Mouse (Mus musculus): Measurements from ENCODE around the gene Slc16a3. TPM values are rescaled to one million over a fixed set of nuclear protein-coding genes. Genes with fewer than 3 reads are reported as not detected.
A peak's percentile ranks its signal among the peaks of the same experiment; 100 is the strongest.

Gene Slc16a3
- polyA plus RNA-seq, 1 experiment from 2014 or later, result 9.0 TPM

DNA sequence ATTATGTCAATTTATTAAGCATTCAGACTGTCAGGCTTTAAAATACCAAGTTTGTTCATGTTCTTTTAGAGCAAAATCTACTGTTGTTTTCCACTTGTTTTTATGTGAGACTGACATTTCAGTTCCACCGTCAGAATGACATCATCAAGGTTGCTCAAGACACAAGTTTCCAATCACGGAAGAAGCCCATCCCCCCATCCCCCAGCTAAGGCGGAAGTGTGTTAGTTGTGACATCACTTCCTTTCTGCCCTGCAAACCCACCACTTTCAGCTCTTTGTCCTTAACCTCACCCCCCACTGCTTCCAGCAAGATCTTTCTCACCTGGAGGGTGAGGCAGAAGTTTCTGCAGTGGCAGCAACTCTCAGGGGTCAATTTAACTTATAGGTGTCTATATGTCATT, 31.8 kb upstream of the Slc16a3 start:
- Histone ChIP-seq H3K9ac (ENCODE audit: low read depth, low read length) (no peak overlapping the region), H3K9me3 (replicated peaks; ENCODE audit: control insufficient read depth, low read length, poor library complexity, severe bottlenecking) (no peaks in the 10 kb centered on the region), H3K4me1 (ENCODE audit: control insufficient read depth, insufficient read depth, low read length) (no peaks in the 10 kb centered on the region), H3K27ac (ENCODE audit: low read length) (no peak overlapping the region), H3K27me3 (ENCODE audit: control insufficient read depth, insufficient read depth, low read depth, low read length) (no peaks in the 10 kb centered on the region), H3K4me2 (ENCODE audit: low read length) (no peak overlapping the region), H3K4me3 (ENCODE audit: low read depth, low read length) (no peak overlapping the region), H3K36me3 (ENCODE audit: control insufficient read depth, insufficient read depth, low read length) (peaks cover 22% of the 10 kb centered on the region)
- no peak for ATAC-seq
- WGBS, result 83% methylated on average over 3 of the region's 3 CpGs

DNA sequence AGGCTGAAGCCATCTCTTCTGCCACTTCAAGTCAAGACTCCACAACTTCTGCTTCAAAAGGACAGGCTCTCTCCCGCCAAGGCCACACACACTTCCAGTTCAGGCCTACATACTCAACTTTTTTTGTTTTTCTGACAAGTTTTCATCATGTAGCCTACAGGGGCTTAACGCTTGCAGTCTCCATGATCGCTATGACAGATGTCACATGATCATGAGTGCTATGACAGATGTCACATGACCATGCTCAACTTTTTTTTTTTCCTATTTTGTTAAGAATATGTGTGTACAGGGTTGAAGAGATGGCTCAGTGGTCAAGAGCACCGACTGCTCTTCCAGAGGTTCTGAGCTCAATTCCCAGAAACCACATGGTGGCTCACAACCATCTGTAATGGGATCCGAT, 30.5 kb upstream of the Slc16a3 start:
- Histone ChIP-seq H3K9me3 (replicated peaks; ENCODE audit: control insufficient read depth, low read length, poor library complexity, severe bottlenecking) (no peaks in the 10 kb centered on the region), H3K4me2 (ENCODE audit: low read length) (no peak overlapping the region), H3K27me3 (ENCODE audit: control insufficient read depth, insufficient read depth, low read depth, low read length) (no peaks in the 10 kb centered on the region), H3K27ac (ENCODE audit: low read length) (no peak overlapping the region), H3K36me3 (ENCODE audit: control insufficient read depth, insufficient read depth, low read length) (peaks cover 25% of the 10 kb centered on the region), H3K4me1 (ENCODE audit: control insufficient read depth, insufficient read depth, low read length) (no peaks in the 10 kb centered on the region), H3K4me3 (ENCODE audit: low read depth, low read length) (no peak overlapping the region), H3K9ac (ENCODE audit: low read depth, low read length) (no peak overlapping the region)
- no peak for ATAC-seq
- 98% methylated on average over 5 of the region's 5 CpGs for WGBS

DNA sequence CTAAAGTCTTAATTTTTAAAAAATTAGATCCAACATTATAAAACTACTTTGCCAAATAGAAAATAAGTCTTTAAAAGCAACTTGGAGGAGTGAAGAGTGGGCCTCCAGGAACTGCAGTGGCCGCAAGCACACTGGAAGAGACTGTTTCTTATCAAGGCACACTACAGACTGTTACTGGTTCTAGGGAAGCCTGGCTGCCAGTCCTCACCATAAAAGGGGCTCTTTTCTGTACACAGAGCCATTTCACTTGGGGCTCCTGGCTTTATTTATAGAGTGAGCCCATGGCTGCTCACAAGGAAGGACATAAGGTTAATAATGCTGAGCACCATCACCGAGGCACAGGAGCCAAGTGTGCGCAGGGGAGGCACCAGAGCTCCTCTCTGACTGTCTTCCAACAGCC, 25.8 kb upstream of the Slc16a3 start:
- Histone ChIP-seq H3K4me3 (ENCODE audit: low read depth, low read length) (no peak overlapping the region), H3K9ac (ENCODE audit: low read depth, low read length) (no peak overlapping the region), H3K27ac (ENCODE audit: low read length) (no peak overlapping the region), H3K36me3 (ENCODE audit: control insufficient read depth, insufficient read depth, low read length) (peaks cover 18% of the 10 kb centered on the region), H3K27me3 (ENCODE audit: control insufficient read depth, insufficient read depth, low read depth, low read length) (no peaks in the 10 kb centered on the region), H3K9me3 (replicated peaks; ENCODE audit: control insufficient read depth, low read length, poor library complexity, severe bottlenecking) (no peaks in the 10 kb centered on the region), H3K4me1 (ENCODE audit: control insufficient read depth, insufficient read depth, low read length) (no peaks in the 10 kb centered on the region), H3K4me2 (ENCODE audit: low read length) (no peak overlapping the region)
- ATAC-seq, result no peak
- whole genome bisulfite sequencing, result 92% methylated on average over 3 of the region's 3 CpGs

DNA sequence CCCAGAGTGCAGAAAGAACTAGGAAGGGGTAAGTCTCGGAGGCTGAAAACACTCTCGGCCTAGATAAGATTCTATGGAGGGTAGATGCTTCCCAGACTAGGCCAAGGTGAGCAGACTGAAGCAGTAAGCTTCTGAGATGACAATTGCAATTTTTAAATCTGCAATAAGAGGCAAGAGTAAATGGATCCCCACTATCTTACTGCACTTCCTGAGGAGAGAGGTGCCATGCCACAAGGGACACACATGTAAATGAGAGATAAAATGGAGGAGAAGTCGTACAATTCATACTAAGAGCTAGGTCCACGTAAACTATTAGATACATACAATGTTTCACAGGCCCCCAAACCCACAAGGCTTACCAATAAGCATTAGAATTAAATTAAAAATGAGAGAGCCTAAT, 19.8 kb upstream of the Slc16a3 start:
- no peaks in the 10 kb centered on the region for H3K9me3 ChIP-seq (replicated peaks; ENCODE audit: control insufficient read depth, low read length, poor library complexity, severe bottlenecking)
- H3K4me2 ChIP-seq (ENCODE audit: low read length), result no peak overlapping the region
- H3K9ac ChIP-seq (ENCODE audit: low read depth, low read length), result no peak overlapping the region
- H3K27ac ChIP-seq (ENCODE audit: low read length), result no peak overlapping the region
- no peak overlapping the region for H3K4me3 ChIP-seq (ENCODE audit: low read depth, low read length)
- WGBS, result 98% methylated on average over 4 of the region's 4 CpGs
- ATAC-seq, result no peak
- no peaks in the 10 kb centered on the region for H3K36me3 ChIP-seq (ENCODE audit: control insufficient read depth, insufficient read depth, low read length)
- H3K4me1 ChIP-seq (ENCODE audit: control insufficient read depth, insufficient read depth, low read length), result peaks cover 12% of the 10 kb centered on the region
- H3K27me3 ChIP-seq (ENCODE audit: control insufficient read depth, insufficient read depth, low read depth, low read length), result no peaks in the 10 kb centered on the region

DNA sequence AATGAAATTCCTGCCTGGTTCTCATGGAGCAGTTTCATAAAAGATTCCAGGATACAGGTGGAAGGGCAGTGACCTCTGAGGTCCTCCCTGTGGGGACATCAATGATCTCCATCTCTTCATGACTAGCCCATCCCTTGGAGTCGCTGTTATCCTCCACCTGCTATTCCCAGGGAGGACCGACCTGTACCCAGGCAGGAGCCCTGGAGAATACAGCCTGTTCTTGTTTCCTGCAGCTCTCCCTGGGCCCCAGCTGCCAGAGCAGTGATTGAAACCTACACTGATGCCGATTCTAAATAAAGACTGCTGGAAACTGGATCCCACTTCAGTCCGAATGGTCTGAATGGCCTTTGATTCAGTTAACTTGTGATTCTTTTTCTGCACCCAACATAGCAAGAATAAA, 16.8 kb upstream of the Slc16a3 start:
- no peak overlapping the region for H3K4me3 ChIP-seq (ENCODE audit: low read depth, low read length)

DNA sequence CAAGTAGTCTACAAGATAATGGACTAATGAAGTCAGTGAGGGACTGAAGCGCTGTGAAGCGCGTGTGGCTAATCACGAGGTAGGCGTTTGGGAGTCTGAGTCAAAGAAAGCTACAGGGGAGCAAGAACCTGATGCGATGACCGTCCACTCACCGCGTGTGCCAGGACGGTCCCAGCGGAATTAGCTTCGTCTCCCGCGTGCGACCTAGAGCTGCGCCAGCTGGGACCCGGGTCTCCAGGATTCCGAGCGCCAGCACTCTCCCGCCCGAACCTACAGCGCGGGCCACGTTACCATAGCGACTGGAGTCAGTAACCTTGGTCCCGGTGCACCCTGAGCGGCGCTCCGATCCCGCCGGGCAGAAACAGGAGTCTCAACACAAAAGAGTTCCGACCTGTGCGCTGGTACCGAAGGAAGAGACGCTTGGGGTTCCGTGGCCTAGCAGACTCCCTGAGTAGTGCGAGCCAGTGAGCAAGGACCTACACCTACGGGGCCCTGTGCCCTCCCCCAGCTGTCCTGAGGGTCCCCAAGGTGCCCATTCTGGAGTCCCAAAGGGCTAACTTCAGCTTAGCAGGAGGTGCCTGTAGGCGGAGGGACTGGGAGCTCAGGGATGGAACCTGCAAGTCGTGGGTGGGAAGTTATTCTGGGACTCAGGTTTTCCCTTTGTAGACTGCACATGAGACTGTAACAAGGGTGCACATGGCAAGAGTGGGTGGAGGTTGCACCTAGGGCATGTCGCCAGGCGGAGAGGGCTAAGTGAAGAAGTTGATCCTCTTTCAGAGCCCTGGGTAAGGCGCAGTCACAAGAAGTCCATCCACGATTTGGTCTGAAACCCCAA, 15.5 kb upstream of the Slc16a3 start, which contains the start of gene Ccdc57:
Gene Ccdc57 (minus strand): TSS at position 309 of the 835 bp plus-strand sequence.
- peak within 1 kb of the TSS; percentile 81 for H3K9ac ChIP-seq (ENCODE audit: low read depth, low read length)
- peak within 1 kb of the TSS; percentile 68 for H3K27ac ChIP-seq (ENCODE audit: low read length)
- H3K4me2 ChIP-seq (ENCODE audit: low read length), result peak within 1 kb of the TSS; percentile 89
- ATAC-seq, result peak; percentile 94
- WGBS, result 8% methylated on average over 44 of the region's 44 CpGs
- no peaks in the 10 kb centered on the region for H3K27me3 ChIP-seq (ENCODE audit: control insufficient read depth, insufficient read depth, low read depth, low read length)
- peak within 1 kb of the TSS; percentile 80 for H3K4me3 ChIP-seq (ENCODE audit: low read depth, low read length)
- H3K36me3 ChIP-seq (ENCODE audit: control insufficient read depth, insufficient read depth, low read length), result no peaks in the 10 kb centered on the region
- no peaks in the 10 kb centered on the region for H3K9me3 ChIP-seq (replicated peaks; ENCODE audit: control insufficient read depth, low read length, poor library complexity, severe bottlenecking)
- peaks cover 12% of the 10 kb centered on the region for H3K4me1 ChIP-seq (ENCODE audit: control insufficient read depth, insufficient read depth, low read length)

More for the DNA sequence above, 16.8 kb upstream of the Slc16a3 start:
- Histone ChIP-seq H3K4me1 (ENCODE audit: control insufficient read depth, insufficient read depth, low read length) (peaks cover 12% of the 10 kb centered on the region), H3K9me3 (replicated peaks; ENCODE audit: control insufficient read depth, low read length, poor library complexity, severe bottlenecking) (no peaks in the 10 kb centered on the region), H3K27me3 (ENCODE audit: control insufficient read depth, insufficient read depth, low read depth, low read length) (no peaks in the 10 kb centered on the region), H3K9ac (ENCODE audit: low read depth, low read length) (no peak overlapping the region), H3K36me3 (ENCODE audit: control insufficient read depth, insufficient read depth, low read length) (no peaks in the 10 kb centered on the region), H3K4me2 (ENCODE audit: low read length) (no peak overlapping the region), H3K27ac (ENCODE audit: low read length) (no peak overlapping the region)
- no peak for ATAC-seq
- WGBS, result 94% methylated on average over 4 of the region's 4 CpGs

DNA sequence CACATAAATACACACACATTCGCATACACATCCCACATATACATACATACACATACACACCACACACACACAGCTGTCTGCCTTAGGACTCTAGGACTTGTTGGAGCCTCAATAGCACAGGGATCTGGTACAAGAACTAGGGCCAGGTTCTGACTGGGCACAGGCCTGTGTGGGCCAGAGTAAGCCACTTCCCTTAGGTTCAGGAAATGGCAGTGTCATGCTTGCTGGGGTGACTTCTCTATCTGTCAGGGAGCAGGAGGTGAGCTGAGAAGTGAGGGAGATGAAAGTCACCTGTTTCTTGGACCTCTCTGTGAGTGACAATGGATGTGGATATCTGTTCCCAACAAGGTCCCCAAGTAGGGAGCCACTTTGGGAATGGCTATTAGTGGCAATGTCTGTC, 10.3 kb upstream of the Slc16a3 start:
- 0 out of 2 replicates have a peak, but pooled peaks cover 3% of the 10 kb centered on the region for H3K4me1 ChIP-seq (ENCODE audit: control insufficient read depth, insufficient read depth, low read length)
- H3K27me3 ChIP-seq (ENCODE audit: control insufficient read depth, insufficient read depth, low read depth, low read length), result no peaks in the 10 kb centered on the region
- no peaks in the 10 kb centered on the region for H3K36me3 ChIP-seq (ENCODE audit: control insufficient read depth, insufficient read depth, low read length)
- H3K4me3 ChIP-seq (ENCODE audit: low read depth, low read length), result no peak overlapping the region
- no peaks in the 10 kb centered on the region for H3K9me3 ChIP-seq (replicated peaks; ENCODE audit: control insufficient read depth, low read length, poor library complexity, severe bottlenecking)
- H3K9ac ChIP-seq (ENCODE audit: low read depth, low read length), result no peak overlapping the region
- no peak overlapping the region for H3K4me2 ChIP-seq (ENCODE audit: low read length)
- ATAC-seq, result no peak
- WGBS, result 100% methylated on average over 1 of the region's 1 CpGs
- H3K27ac ChIP-seq (ENCODE audit: low read length), result no peak overlapping the region

DNA sequence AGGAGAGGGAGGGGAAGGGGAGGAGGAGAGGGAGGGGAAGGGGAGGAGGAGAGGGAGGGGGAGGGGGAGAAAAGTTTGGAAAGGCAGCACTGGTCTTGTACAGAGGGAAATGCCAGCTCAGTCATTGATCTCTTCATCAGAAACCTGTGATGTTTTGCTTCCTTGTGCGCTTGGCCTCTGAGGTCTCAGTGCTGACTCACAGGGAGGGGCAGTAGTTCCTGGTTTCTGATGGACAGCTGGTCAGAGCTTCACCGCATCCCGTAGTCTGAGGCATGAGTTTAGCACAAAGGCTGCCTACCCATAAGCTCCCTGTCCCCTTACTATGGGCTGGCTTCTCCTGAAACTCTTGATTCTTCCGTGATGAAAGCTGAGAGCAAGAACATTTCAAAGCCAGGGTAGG, 9.5 kb upstream of the Slc16a3 start:
- Histone ChIP-seq H3K4me3 (ENCODE audit: low read depth, low read length) (no peak overlapping the region), H3K9ac (ENCODE audit: low read depth, low read length) (no peak overlapping the region), H3K36me3 (ENCODE audit: control insufficient read depth, insufficient read depth, low read length) (no peaks in the 10 kb centered on the region), H3K27ac (ENCODE audit: low read length) (no peak overlapping the region), H3K4me2 (ENCODE audit: low read length) (no peak overlapping the region), H3K9me3 (replicated peaks; ENCODE audit: control insufficient read depth, low read length, poor library complexity, severe bottlenecking) (no peaks in the 10 kb centered on the region), H3K27me3 (ENCODE audit: control insufficient read depth, insufficient read depth, low read depth, low read length) (no peaks in the 10 kb centered on the region), H3K4me1 (ENCODE audit: control insufficient read depth, insufficient read depth, low read length) (no peaks in the 10 kb centered on the region)
- 54% methylated on average over 4 of the region's 4 CpGs for WGBS
- no peak for ATAC-seq

DNA sequence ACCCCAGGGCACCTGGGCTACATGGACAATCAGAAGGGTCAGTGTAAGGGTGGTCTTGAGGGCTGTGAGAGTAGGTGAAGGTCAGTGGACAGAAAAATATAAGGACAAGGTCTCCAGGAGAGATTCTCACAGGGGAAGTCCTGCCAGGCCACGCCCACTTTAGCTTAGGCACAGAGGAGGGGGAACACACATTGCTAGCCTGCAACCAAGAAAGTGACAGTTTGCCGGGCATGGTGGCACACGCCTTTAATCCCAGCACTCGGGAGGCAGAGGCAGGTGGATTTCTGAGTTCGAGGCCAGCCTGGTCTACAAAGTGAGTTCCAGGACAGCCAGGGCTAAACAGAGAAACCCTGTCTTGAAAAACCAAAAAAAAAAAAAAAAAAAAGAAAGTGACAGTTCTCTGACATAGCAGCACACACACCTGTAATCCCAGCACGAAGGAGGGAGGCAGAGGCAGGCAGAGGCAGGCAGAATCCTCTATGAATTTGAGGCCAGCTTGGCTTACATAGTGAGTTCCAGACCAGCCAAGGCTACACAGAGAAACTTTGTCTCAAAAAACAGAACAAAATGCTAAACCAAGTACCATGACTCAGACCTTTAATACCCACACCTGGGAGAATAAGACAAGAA, 8.5 kb upstream of the Slc16a3 start:
- no peaks in the 10 kb centered on the region for H3K36me3 ChIP-seq (ENCODE audit: control insufficient read depth, insufficient read depth, low read length)
- no peak overlapping the region for H3K9ac ChIP-seq (ENCODE audit: low read depth, low read length)
- H3K27ac ChIP-seq (ENCODE audit: low read length), result no peak overlapping the region
- H3K4me1 ChIP-seq (ENCODE audit: control insufficient read depth, insufficient read depth, low read length), result no peaks in the 10 kb centered on the region
- H3K9me3 ChIP-seq (replicated peaks; ENCODE audit: control insufficient read depth, low read length, poor library complexity, severe bottlenecking), result no peaks in the 10 kb centered on the region
- H3K4me3 ChIP-seq (ENCODE audit: low read depth, low read length), result no peak overlapping the region
- H3K27me3 ChIP-seq (ENCODE audit: control insufficient read depth, insufficient read depth, low read depth, low read length), result no peaks in the 10 kb centered on the region
- WGBS, result 66% methylated on average over 6 of the region's 6 CpGs
- no peak overlapping the region for H3K4me2 ChIP-seq (ENCODE audit: low read length)
- ATAC-seq, result no peak
